Mouse (Mus musculus) kidney, postnatal 14 days (tissue): Measurements from ENCODE around the gene Kdelr2.
A peak's percentile ranks its signal among the peaks of the same experiment; 100 is the strongest.

Source experiments
- DNase-seq: peaks from one replicate; pipeline ENCODE4 v3.0.0; 2022; ENCODE audit warnings: mixed read lengths

Kdelr2 gene

GRCm38 (mm10) chr5:143404148-143404930 is 701 bp downstream of the Kdelr2 start:
- DNase-seq: peak; percentile 32

GRCm38 (mm10) chr5:143405200-143405599 is 1.6 kb downstream of the Kdelr2 start:
- peak; percentile 63 for DNase-seq

- no peak for DNase-seq
These were observed 2.9 kb downstream of the Kdelr2 start for GRCm38 (mm10) chr5:143406548-143406947.

GRCm38 (mm10) chr5:143409239-143409638 is 5.6 kb downstream of the Kdelr2 start:
- no peak for DNase-seq

GRCm38 (mm10) chr5:143410841-143411395 is 7.3 kb downstream of the Kdelr2 start:
- DNase-seq: peak; percentile 16

- DNase-seq: no peak
These were observed 17.8 kb downstream of the Kdelr2 start for GRCm38 (mm10) chr5:143421484-143421883.

- DNase-seq: no peak
These were observed 19.4 kb downstream of the Kdelr2 start for GRCm38 (mm10) chr5:143422990-143423389.

GRCm38 (mm10) chr5:143423899-143424519 is 20.4 kb downstream of the Kdelr2 start:
- DNase-seq: peak; percentile 65

- peak; percentile 79 for DNase-seq
These were observed 30.8 kb downstream of the Kdelr2 start for GRCm38 (mm10) chr5:143434421-143434820.

- no peak for DNase-seq
These were observed 37.7 kb downstream of the Kdelr2 start for GRCm38 (mm10) chr5:143441298-143441697.

- no peak for DNase-seq
These were observed 38.1 kb downstream of the Kdelr2 start for GRCm38 (mm10) chr5:143441753-143442152.

- no peak for DNase-seq
These were observed 60.0 kb downstream of the Kdelr2 start for GRCm38 (mm10) chr5:143463671-143464070.

GRCm38 (mm10) chr5:143464100-143464756 is 60.6 kb downstream of the Kdelr2 start, which contains the start of gene Daglb:
Gene Daglb, plus strand, starts transcription at chr5:143464584.
- peak; percentile 93 for DNase-seq

- no peak for DNase-seq
These were observed 61.1 kb downstream of the Kdelr2 start for GRCm38 (mm10) chr5:143464757-143465118.

- DNase-seq: no peak
These were observed 61.8 kb downstream of the Kdelr2 start for GRCm38 (mm10) chr5:143465156-143466085.

GRCm38 (mm10) chr5:143466891-143467669 is 63.4 kb downstream of the Kdelr2 start:
- no peak for DNase-seq

- no peak for DNase-seq
These were observed 64.3 kb downstream of the Kdelr2 start for GRCm38 (mm10) chr5:143467931-143468330.

GRCm38 (mm10) chr5:143469628-143470027 is 66.0 kb downstream of the Kdelr2 start:
- DNase-seq: no peak

GRCm38 (mm10) chr5:143470421-143471164 is 67.0 kb downstream of the Kdelr2 start:
- peak; percentile 42 for DNase-seq

- no peak for DNase-seq
These were observed 67.5 kb downstream of the Kdelr2 start for GRCm38 (mm10) chr5:143471165-143471546.
